Mouse (Mus musculus) CH12.LX (cell line): Measurements from ENCODE around the gene Macrod1. TPM values are rescaled to one million over a fixed set of nuclear protein-coding genes. Genes with fewer than 3 reads are reported as not detected.
A peak's percentile ranks its signal among the peaks of the same experiment; 100 is the strongest.

Source experiments
- DNase-seq: peaks from one replicate; pipeline ENCODE4 v3.0.0-alpha.2; 2013; ENCODE audit errors: extremely low read depth
- H3K27ac ChIP-seq: 2 replicates; pipeline ENCODE4 v1.5.1; 2012; ENCODE audit warnings: low read depth, mild to moderate bottlenecking, control low read depth, moderate library complexity; ENCODE audit not compliant: insufficient read depth
- H3K27me3 ChIP-seq: replicated peaks from 2 replicates; pipeline ENCODE3; 2012; ENCODE audit warnings: inconsistent platforms
- H3K36me3 ChIP-seq, 2 experiments: replicated peaks in 1 of 2; 2 replicates each; pipeline versions ENCODE3 to v1.6.1; 2012; ENCODE audit warnings: inconsistent platforms in 1 of 2, low read length in 1 of 2, mild to moderate bottlenecking in 1 of 2, mixed read lengths in 1 of 2, moderate library complexity in 1 of 2; ENCODE audit not compliant: control insufficient read depth in 1 of 2, insufficient read depth in 1 of 2
- H3K4me1 ChIP-seq, 2 experiments: 2 replicates each; pipeline ENCODE4 v1.6.1; 2012; ENCODE audit warnings: inconsistent platforms in 1 of 2, moderate library complexity in 1 of 2; ENCODE audit not compliant: insufficient read depth in 2 of 2, control insufficient read depth in 1 of 2
- H3K4me2 ChIP-seq: 2 replicates; pipeline ENCODE4 v1.6.1; 2012; ENCODE audit warnings: low read depth, mild to moderate bottlenecking, control low read depth; ENCODE audit not compliant: poor library complexity, insufficient read depth, severe bottlenecking
- H3K4me3 ChIP-seq, 3 experiments: fragments of 150-350 bp in 1 of 3; sonication (generic) in 1 of 3; replicated peaks in 1 of 3; 2 replicates each; pipeline versions ENCODE3 to v1.5.1; 2011 to 2012; ENCODE audit warnings: low read depth in 2 of 3, low read length in 2 of 3, mild to moderate bottlenecking in 2 of 3, moderate library complexity in 2 of 3, control low read depth in 1 of 3, improper control_type of control experiment in 1 of 3, inconsistent platforms in 1 of 3, mixed read lengths in 1 of 3; ENCODE audit not compliant: poor library complexity in 1 of 3
- H3K79me2 ChIP-seq: replicated peaks from 2 replicates; pipeline ENCODE4 v1.6.1; 2012; ENCODE audit warnings: mild to moderate bottlenecking, moderate library complexity; ENCODE audit not compliant: control insufficient read depth, poor library complexity, insufficient read depth, severe bottlenecking; ENCODE audit errors: extremely low read depth
- H3K9ac ChIP-seq: 2 replicates; pipeline ENCODE4 v1.6.1; 2012; ENCODE audit warnings: low read depth, mild to moderate bottlenecking, control low read depth, moderate library complexity; ENCODE audit not compliant: insufficient read depth
- H3K9me3 ChIP-seq: replicated peaks from 2 replicates; pipeline ENCODE3; 2012; ENCODE audit warnings: low read length, inconsistent platforms, mixed read lengths
- BHLHE40 ChIP-seq: IDR thresholded peaks from 2 replicates; pipeline ENCODE4 v1.6.1; 2011; ENCODE audit warnings: mild to moderate bottlenecking, low read depth, low read length, improper control_type of control experiment
- ELF1 ChIP-seq: IDR thresholded peaks from 2 replicates; pipeline ENCODE4 v1.6.1; 2014; ENCODE audit warnings: low read depth, mild to moderate bottlenecking, inconsistent platforms, low read length, improper control_type of control experiment
- EP300 ChIP-seq: IDR thresholded peaks from 2 replicates; pipeline ENCODE4 v1.6.1; 2011; ENCODE audit warnings: low read length, improper control_type of control experiment
- ETS1 ChIP-seq: conservative IDR thresholded peaks from 2 replicates; pipeline ENCODE4 v1.6.1; 2012; ENCODE audit warnings: low read depth, mild to moderate bottlenecking, inconsistent platforms, low read length, improper control_type of control experiment, moderate library complexity
- GABPA ChIP-seq: IDR thresholded peaks from 2 replicates; pipeline ENCODE4 v1.6.1; 2012; ENCODE audit warnings: low read depth, low read length, improper control_type of control experiment, inconsistent platforms; ENCODE audit not compliant: insufficient replicate concordance
- HCFC1 ChIP-seq: IDR thresholded peaks from 2 replicates; pipeline ENCODE4 v1.6.1; 2012; ENCODE audit warnings: low read depth, mild to moderate bottlenecking, inconsistent platforms, low read length, improper control_type of control experiment
- JUN ChIP-seq: IDR thresholded peaks from 2 replicates; pipeline ENCODE4 v1.6.1; 2011; ENCODE audit warnings: low read depth, mild to moderate bottlenecking, low read length, improper control_type of control experiment, moderate library complexity; ENCODE audit not compliant: insufficient read depth
- MAFK ChIP-seq: IDR thresholded peaks from 2 replicates; pipeline ENCODE4 v1.6.1; 2011; ENCODE audit warnings: low read length, improper control_type of control experiment; ENCODE audit not compliant: insufficient replicate concordance
- MEF2A ChIP-seq: IDR thresholded peaks from 2 replicates; pipeline ENCODE4 v1.6.1; 2014; ENCODE audit warnings: low read depth, mild to moderate bottlenecking, inconsistent platforms, low read length, improper control_type of control experiment, borderline replicate concordance
- MYC ChIP-seq: IDR thresholded peaks from 2 replicates; pipeline ENCODE4 v1.6.1; 2011; ENCODE audit warnings: low read depth, mild to moderate bottlenecking, improper control_type of control experiment, low read length
- NELFE ChIP-seq: IDR thresholded peaks from 2 replicates; pipeline ENCODE4 v1.6.1; 2011; ENCODE audit warnings: low read depth, low read length, improper control_type of control experiment
- RAD21 ChIP-seq: IDR thresholded peaks from 2 replicates; pipeline ENCODE4 v1.6.1; 2011; ENCODE audit warnings: low read depth, mild to moderate bottlenecking, low read length, improper control_type of control experiment, moderate library complexity
- RCOR1 ChIP-seq: conservative IDR thresholded peaks from 2 replicates; pipeline ENCODE4 v1.6.1; 2012; ENCODE audit warnings: low read depth, mild to moderate bottlenecking, inconsistent platforms, low read length, improper control_type of control experiment
- SIN3A ChIP-seq: IDR thresholded peaks from 2 replicates; pipeline ENCODE4 v1.6.1; 2012; ENCODE audit warnings: low read length, improper control_type of control experiment, inconsistent platforms
- SMC3 ChIP-seq: IDR thresholded peaks from 2 replicates; pipeline ENCODE4 v1.6.1; 2011; ENCODE audit warnings: low read depth, low read length, improper control_type of control experiment
- TBP ChIP-seq: conservative IDR thresholded peaks from 2 replicates; pipeline ENCODE4 v1.6.1; 2011; ENCODE audit warnings: low read depth, low read length, improper control_type of control experiment
- TCF12 ChIP-seq: IDR thresholded peaks from 2 replicates; pipeline ENCODE4 v1.6.1; 2014; ENCODE audit warnings: low read depth, mild to moderate bottlenecking, inconsistent platforms, low read length, improper control_type of control experiment
- USF1 ChIP-seq: IDR thresholded peaks from 2 replicates; pipeline ENCODE4 v1.6.1; 2014; ENCODE audit warnings: low read depth, mild to moderate bottlenecking, inconsistent platforms, low read length, improper control_type of control experiment
- ZC3H11A ChIP-seq: IDR thresholded peaks from 2 replicates; pipeline ENCODE4 v1.6.1; 2012; ENCODE audit warnings: low read depth, mild to moderate bottlenecking, inconsistent platforms, low read length, improper control_type of control experiment
- ZKSCAN1 ChIP-seq: IDR thresholded peaks from 2 replicates; pipeline ENCODE4 v1.6.1; 2012; ENCODE audit warnings: low read depth, inconsistent platforms, low read length, improper control_type of control experiment, borderline replicate concordance
- dilution Hi-C: fragments of 300-500 bp; cut with MboI; formaldehyde crosslinking; loops from 2 replicates; pipeline ENCODE4 v1.14.3; 2020; ENCODE audit warnings: low sequenced_read_pairs; ENCODE audit not compliant: extremely low pct_unique_long_range_greater_than_20kb, extremely low pct_ligation_motif_present
- in situ Hi-C: fragments of 300-500 bp; cut with MboI; formaldehyde crosslinking; loops from 3 replicates; pipeline ENCODE4 v1.14.3; 2019; ENCODE audit warnings: low sequenced_read_pairs, low pct_ligation_motif_present, low pct_unique_long_range_greater_than_20kb, mixed read lengths
- polyA plus RNA-seq: library from polyadenylated mRNA; unstranded; fragments of >175 nt; gene quantifications from 2 replicates; pipeline ENCODE4 v1.2.1, GENCODE M21; 2012; ENCODE audit warnings: low read depth; ENCODE audit not compliant: insufficient read length
- total RNA-seq, 2 experiments: library from RNA; depleted of rRNA; stranded (reverse); fragments of 300-350 nt in 1 of 2; fragments of >200 nt in 1 of 2; gene quantifications; 2 replicates each; pipeline ENCODE4 v1.2.3; 2012 to 2014

The Macrod1 gene
- total and polyA plus RNA-seq, 3 experiments = 1.0 TPM; not detected in 2

DNA sequence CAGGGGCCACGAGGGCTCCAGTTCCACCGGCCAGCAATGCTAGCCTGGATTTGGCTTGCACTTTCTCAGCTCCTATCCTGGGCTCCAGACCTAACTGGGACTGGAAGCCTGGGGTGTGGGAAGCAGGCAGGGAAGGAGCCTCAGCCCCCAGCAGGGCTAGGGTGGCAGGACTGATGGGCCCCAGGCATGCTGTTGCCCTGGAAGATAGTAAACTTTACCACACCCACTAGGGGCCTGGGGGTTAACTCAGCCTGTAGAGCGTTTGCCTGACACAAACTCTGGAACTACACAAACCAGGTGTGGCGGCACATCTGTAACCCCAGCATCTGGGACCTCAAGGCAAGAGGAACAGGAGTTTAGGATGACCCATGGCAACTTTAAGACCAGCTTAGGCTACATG lies 60.5 kb downstream of the Macrod1 start:
- Histone ChIP-seq H3K27me3 (peaks cover 81% of the 10 kb centered on the region), H3K9me3 (no peaks in the 10 kb centered on the region), H3K4me1 (peaks cover 5 to 24% of the 10 kb centered on the region in 2 experiments; a peak in 3 of 4 replicates), H3K4me2 (no peak overlapping the region), H3K79me2 (no peaks in the 10 kb centered on the region), H3K4me3 (no peak overlapping the region), H3K27ac (no peak overlapping the region), H3K9ac (no peak overlapping the region), H3K36me3 (no peaks in the 10 kb centered on the region)
- DNase-seq = no peak
- TF ChIP-seq MAFK = no peak
- no peak for TF ChIP-seq RCOR1
- TF ChIP-seq NELFE = no peak
- no peak for TF ChIP-seq ZC3H11A
- TF ChIP-seq SMC3 = no peak
- no peak for TF ChIP-seq ZKSCAN1
- TF ChIP-seq TBP = no peak
- dilution Hi-C loops (no loop called here), in situ Hi-C loops (no loop called here)

DNA sequence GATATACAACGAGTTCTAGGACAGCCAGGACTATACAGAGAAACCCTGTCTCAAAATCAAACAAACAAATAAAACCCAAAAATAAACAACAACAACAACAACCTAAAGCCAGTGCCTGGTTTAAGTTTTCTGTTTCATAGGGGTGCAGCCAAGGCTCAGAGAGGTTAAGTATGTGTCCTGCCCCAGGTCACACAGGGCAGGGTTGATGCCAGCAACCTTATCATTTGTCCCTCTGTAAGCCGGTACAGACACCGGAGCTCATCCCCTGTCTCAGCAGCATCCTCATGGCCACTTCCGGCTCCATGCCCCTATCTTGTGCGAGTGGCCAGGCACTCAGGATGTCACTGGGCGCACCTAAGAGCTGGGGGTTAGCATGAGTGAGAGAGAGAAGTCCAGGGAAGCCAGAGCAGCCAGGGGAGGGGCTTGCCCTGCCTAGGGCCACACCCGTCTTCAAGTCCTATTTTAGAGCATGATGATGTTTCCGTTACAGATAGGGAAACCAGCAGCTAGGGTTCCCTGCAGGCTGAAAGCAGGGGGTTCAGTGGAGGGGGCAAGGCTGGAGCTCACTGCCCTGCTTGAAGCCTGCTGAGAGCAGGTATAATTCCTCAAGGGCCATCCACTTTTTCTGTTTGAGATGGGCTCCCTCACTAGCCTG lies 61.2 kb downstream of the Macrod1 start:
- in situ Hi-C loops = no loop called here

DNA sequence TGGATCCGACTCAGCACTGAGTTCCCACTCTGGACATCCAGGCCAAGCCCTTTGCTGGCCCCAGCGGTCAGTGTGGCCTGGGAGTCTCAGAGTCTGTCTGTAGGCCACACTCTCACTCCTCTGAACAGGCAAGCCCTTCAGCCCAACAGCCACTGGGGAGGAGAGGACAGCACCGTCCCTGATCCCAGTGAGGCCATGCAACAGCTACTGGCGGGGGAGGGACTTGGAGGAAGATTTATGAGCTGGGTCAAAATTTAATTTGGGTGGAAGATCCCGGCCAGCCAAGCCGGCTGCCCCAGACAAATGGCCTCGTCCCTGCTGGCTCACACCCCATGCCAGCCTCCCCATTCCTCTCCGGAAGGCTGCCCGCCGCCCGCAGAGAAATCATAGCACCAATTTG lies 64.6 kb downstream of the Macrod1 start:
- no peak for DNase-seq
- Histone ChIP-seq H3K36me3 (no peaks in the 10 kb centered on the region), H3K27ac (no peak overlapping the region), H3K9ac (no peak overlapping the region), H3K9me3 (no peaks in the 10 kb centered on the region), H3K4me1 (peaks cover 5 to 22% of the 10 kb centered on the region in 2 experiments; a peak in 3 of 4 replicates), H3K4me2 (no peak overlapping the region), H3K27me3 (peaks cover 84% of the 10 kb centered on the region), H3K79me2 (no peaks in the 10 kb centered on the region), H3K4me3 (no peak overlapping the region)
- in situ Hi-C loops (no loop called here), dilution Hi-C loops (no loop called here)
- no peak for TF ChIP-seq MEF2A
- no peak for TF ChIP-seq SIN3A
- TF ChIP-seq BHLHE40 = no peak
- no peak for TF ChIP-seq GABPA
- no peak for TF ChIP-seq ZC3H11A
- TF ChIP-seq JUN = no peak
- TF ChIP-seq ELF1 = no peak
- TF ChIP-seq HCFC1 = no peak
- TF ChIP-seq EP300 = no peak
- TF ChIP-seq TCF12 = no peak
- no peak for TF ChIP-seq USF1
- TF ChIP-seq MYC = no peak
- no peak for TF ChIP-seq ETS1

More for the DNA sequence above, 61.2 kb downstream of the Macrod1 start:
- Histone ChIP-seq H3K4me3 (no peak overlapping the region), H3K27me3 (peaks cover 81% of the 10 kb centered on the region), H3K27ac (no peak overlapping the region), H3K79me2 (no peaks in the 10 kb centered on the region), H3K9ac (no peak overlapping the region), H3K36me3 (no peaks in the 10 kb centered on the region), H3K9me3 (no peaks in the 10 kb centered on the region), H3K4me2 (no peak overlapping the region), H3K4me1 (peaks cover 5 to 24% of the 10 kb centered on the region in 2 experiments; a peak in 3 of 4 replicates)
- peak; percentile 8 for DNase-seq
- TF ChIP-seq RAD21 (no peak), MEF2A (peak; percentile 56; the same call in 1 of the 2 replicates)
- dilution Hi-C loops = no loop called here
